Mouse (Mus musculus) layer of hippocampus, adult 18-20 months (tissue): ENCODE data around the gene Actr3. TPM values are rescaled to one million over a fixed set of nuclear protein-coding genes. Genes with fewer than 3 reads are reported as not detected.
A peak's percentile ranks its signal among the peaks of the same experiment; 100 is the strongest.
"Not testable (repeated sequence)": the region's sequence is repeated elsewhere in the genome, so short reads cannot be mapped to it uniquely, and the experiment has no call there.

Experiments
- DNase-seq, 2 experiments: peaks; one replicate each; pipeline ENCODE4 v3.0.0; 2022; ENCODE audit warnings: low spot score in 2 of 2
- total RNA-seq, 2 experiments: library from RNA; stranded (reverse); gene quantifications; 2 replicates each; pipeline ENCODE4 v1.2.3; 2021

Actr3 gene
- total RNA-seq, 2 experiments from 2014 or later = 346 to 362 TPM

DNA sequence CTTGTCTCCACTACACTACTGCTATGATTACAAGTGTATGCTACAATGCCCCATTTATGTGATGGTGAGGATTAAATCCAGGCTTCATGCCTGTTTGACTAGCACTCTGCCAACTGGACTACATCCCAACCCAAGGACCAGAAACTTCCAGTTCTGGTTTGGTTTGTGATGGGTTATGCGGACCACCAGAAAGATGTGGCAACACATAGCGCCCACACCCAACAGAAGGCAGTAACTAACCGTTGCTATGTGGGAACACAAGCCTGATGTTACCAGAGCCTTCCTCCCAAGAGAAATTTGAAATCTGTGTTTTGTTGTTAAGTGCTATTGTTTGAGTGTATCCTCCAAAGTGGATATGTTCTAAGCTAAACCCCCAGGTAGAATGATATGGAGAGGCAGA lies 4.0 kb upstream of the Actr3 start:
- peak; percentile 63 to 84 for DNase-seq

- DNase-seq = no peak
Measured at GRCm38 (mm10) chr1:125438826-125439225, 3.3 kb upstream of the Actr3 start.

GRCm38 (mm10) chr1:125437927-125438326 lies 2.4 kb upstream of the Actr3 start:
- no peak for DNase-seq

GRCm38 (mm10) chr1:125437161-125437560 lies 1.6 kb upstream of the Actr3 start:
- no peak for DNase-seq

DNA sequence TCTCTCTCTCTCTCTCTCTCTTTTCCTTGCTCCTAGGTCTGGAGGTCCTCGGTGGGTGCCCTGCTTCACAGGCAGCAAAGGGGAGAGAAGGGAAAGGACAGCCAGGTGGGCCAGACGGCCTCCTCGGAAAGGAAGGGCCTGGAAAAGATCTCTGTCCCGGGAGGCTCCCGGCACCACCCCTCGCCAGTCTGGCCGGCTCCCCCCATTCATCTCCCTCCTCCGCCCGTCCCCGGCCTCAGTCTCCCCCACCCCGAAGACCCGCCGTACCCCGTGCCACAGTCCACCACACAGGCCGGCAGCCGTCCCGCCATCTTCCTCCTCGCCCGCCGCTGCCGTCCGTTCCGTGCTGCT lies 534 bp downstream of the Actr3 start:
- no peak for DNase-seq

- peak in 1 of 2 experiments; percentile 69 for DNase-seq
Measured at GRCm38 (mm10) chr1:125434485-125435001, 984 bp downstream of the Actr3 start.

GRCm38 (mm10) chr1:125431286-125431685 lies 4.2 kb downstream of the Actr3 start:
- DNase-seq = no peak

DNA sequence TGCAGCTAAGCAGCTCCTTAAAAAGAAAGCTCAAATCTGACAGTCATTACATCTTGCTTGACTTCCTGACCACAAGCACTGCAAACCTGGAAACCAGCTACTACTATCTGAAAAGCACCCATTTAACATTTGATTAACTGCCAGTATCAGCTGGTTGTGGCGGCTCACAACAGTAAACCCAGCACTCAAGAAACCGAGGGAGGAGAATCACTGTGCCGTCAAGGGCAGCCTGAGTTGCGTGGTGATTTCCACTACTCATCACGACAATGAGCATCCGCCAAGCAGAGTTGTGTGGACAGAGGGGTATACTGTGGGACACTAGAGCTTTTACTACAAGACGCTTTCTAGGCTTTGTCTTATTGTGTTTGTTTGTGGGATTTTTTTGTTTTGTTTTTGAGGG lies 4.8 kb downstream of the Actr3 start:
- no peak for DNase-seq

DNA sequence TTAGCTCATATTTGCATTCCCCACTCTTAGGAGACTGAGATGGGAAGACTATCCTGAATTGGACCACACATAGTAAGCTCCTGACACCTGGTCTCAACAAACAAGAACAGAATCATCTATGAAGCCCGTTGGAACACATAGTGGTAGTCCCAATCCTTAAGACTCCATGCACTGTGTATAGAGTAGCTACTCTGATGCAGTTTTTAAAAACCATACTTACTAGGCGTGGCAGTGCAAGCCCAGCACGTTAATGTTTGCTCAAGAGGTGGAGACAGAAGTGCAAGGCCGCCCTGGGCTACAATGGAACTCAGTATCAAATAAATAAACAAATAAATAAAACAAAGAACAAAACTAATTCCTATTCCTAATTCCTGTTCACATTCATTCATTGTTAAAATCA lies 5.5 kb downstream of the Actr3 start:
- DNase-seq = no peak

DNA sequence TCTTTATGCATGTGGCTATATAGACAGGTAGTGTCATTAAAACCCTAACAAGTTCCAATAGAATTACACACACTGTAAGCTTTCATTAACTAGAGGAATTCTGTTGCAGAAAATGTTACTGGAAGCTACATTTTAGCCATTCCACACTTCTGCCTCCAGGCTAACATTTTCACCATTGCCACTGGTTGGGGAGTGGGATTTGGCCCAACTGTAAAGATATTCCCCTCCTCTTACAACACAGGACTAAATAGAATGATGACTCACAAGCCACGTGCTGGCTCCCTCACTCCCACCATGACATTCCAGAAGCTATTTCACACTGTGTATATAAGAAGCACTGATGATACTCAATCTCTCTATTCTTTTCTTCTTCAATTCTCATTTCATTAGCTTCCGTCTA lies 7.2 kb downstream of the Actr3 start:
- no peak for DNase-seq

GRCm38 (mm10) chr1:125426387-125427045 lies 9.0 kb downstream of the Actr3 start:
- no peak for DNase-seq

DNA sequence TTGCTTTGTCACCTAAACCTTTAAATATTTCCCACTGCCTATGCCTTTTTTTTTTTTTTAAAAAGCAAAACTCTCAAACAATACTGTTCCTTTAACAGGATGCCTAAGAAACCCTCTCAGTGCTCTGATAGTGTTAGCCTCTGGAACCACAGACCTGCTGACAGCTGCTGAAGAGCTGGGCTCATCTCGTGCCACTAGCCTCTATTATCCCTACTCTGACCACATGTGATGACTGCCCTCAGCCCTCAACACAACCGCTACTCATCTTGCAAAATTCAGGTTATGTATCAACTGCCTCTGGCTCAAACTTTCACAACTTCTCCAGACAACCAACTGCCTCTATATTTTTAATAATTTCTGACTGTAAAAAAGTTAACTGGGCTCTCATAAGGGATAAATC lies 15.6 kb downstream of the Actr3 start:
- no peak for DNase-seq

GRCm38 (mm10) chr1:125418732-125419131 lies 16.8 kb downstream of the Actr3 start:
- no peak for DNase-seq

- DNase-seq = no peak
Measured at GRCm38 (mm10) chr1:125407220-125407619, 28.3 kb downstream of the Actr3 start.

- DNase-seq = no peak
Measured at GRCm38 (mm10) chr1:125395391-125395790, 40.1 kb downstream of the Actr3 start.

DNA sequence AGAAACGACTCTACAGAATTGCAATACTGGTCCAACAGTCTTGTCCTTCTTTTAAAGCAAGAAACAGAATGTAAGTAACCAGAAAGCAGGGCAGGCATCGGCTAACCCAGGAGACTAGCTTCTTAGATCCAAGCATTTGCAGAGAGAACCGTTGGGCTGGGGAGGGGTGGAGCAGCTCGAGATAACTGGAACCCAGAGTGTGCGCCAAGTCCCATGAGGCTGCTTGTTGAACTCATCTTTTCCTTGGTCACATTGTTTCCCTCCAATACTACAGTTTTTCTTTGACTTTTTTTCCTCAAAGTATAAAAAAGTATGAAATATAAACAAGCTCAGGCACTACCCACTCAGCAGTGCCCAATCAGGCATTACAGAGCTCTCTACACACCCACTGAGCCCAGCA lies 42.2 kb downstream of the Actr3 start:
- not testable (repeated sequence) for DNase-seq

DNA sequence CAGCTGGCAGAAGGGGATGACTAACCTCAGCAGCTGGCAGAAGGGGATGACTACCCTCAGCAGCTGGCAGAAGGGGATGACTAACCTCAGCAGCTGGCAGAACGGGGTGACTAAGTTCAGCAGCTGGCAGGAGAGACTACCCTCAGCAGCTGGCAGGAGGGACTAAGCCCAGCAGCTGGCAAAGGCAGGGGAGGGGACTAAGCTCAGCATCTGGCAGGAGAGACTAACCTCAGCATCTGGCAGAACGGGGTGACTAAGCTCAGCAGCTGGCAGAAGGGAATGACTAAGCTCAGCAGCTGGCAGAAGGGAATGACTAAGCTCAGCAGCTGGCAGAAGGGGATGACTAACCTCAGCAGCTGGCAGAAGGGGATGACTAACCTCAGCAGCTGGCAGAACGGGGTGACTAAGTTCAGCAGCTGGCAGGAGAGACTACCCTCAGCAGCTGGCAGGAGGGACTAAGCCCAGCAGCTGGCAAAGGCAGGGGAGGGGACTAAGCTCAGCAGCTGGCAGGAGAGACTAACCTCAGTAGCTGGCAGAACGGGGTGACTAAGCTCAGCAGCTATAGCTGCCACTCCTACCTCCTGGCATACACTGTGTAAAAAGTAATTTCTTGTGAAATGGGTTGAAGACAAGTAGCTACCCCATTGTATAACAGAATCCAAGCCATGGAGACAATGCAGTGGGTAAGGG lies 45.3 kb downstream of the Actr3 start:
- DNase-seq = not testable (repeated sequence)

GRCm38 (mm10) chr1:125389634-125390033 lies 45.9 kb downstream of the Actr3 start:
- DNase-seq = not testable (repeated sequence)

GRCm38 (mm10) chr1:125388370-125388769 lies 47.2 kb downstream of the Actr3 start:
- DNase-seq = no peak

DNA sequence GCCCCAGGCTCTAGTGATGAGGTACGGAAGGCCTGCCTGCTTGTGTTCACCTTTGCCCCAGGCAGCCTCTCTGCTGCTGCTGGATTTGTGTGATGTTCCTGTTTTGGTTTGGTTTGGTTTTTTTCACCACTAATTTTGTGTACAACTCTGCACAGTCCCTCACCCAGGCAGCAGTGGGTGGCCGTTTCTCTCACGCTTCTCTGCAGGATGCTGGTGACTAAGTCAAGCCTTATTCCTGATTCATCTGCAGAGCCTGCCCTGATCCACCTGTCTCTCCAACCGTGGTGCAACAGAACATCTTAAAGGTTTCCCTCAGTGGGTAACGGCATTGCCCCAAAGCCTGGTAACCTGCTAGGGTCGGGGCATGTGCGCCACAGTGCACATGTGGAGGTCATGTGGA lies 49.3 kb downstream of the Actr3 start:
- DNase-seq = no peak

DNA sequence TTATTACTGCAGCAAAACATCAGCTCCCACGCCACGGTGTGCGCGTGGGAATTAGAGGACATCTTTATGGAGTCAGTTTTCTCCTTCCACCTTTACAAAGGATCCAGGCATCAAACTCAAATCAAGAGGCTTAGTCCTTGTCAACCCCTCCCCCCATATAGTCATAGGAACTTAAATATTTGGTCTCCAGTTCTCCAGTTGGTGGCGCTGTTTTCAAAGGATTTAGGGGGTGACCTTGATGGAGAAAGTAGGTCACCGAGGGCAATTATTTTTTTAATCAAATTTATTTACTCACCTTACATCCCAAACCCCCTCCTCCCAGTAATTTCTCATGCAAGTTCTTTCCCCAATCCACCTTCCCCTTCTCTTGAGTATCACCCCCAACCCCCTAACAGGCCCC lies 52.9 kb downstream of the Actr3 start:
- no peak for DNase-seq

DNA sequence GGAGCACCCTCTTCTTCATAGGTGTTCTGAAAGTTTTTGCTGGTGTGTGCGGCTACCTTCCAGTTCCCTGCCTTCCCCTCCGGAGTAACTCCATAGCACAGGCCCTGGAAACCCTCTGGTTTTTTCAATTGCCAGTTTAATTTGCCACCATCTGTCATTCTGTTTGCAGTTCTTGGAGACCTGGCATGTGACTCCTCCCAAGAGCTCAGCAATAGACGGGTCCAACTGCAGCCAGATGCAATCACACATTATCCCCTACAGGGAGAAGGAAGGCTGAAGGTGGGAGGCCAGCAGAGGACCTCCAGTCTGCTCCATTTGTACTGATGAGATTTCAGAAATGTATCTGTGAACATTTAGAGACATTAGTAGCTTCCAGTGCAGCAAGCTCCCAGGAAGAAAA lies 56.6 kb downstream of the Actr3 start:
- DNase-seq = no peak

- peak in 1 of 2 experiments; percentile 64 for DNase-seq
Measured at GRCm38 (mm10) chr1:125372855-125373254, 62.7 kb downstream of the Actr3 start.
